Mouse (Mus musculus) heart, adult 2 months (tissue): ENCODE measurements at regions not wholly inside any gene's neighbourhood (a gene's known extent, or its start where the extent isn't known, plus 50 kb on each side); places are given as distances from the start of the nearest gene placed in this dataset.

Experiments used
- CTCF ChIP-seq: fragments of 200-600 bp; IDR thresholded peaks from 2 replicates; pipeline ENCODE4 v1.8.1; 2022; ENCODE audit warnings: antibody characterized with exemption, mild to moderate bottlenecking, moderate library complexity
- EP300 ChIP-seq: fragments of 200-500 bp; IDR thresholded peaks from 2 replicates; pipeline ENCODE4 v1.6.1; 2011; ENCODE audit warnings: low read depth, low read length, control low read depth; ENCODE audit not compliant: insufficient read depth
- POLR2A ChIP-seq: fragments of 200-500 bp; IDR thresholded peaks from 2 replicates; pipeline ENCODE4 v1.6.1; 2011; ENCODE audit warnings: mild to moderate bottlenecking, low read depth, low read length, control low read depth; ENCODE audit not compliant: insufficient read depth

DNA sequence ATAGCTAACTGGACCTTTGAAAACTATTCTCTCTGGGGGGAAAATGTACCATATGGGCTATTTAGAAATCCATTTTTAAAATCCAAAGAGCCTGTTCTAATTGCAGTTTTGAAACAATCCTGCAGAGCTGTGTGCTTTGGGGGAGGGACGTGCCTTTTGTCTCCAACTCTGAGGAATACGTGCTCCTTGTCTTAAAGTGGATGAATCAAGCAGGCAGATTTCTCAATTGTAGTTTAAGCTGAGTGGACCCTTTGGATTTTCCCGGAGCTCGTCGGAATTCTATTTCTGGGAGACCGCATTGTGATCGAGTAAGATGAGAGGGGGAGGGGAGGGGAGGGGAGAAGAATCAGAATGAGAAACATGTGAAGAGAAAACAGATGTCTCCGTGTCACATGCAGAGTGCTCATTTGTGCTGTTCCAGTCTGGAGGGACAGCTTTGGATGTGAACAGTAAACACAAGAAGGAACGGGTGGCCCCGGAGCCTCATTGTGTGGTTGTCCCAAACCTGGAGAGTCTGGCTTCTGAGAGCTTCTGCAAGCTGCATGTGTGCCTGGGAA, 203.7 kb downstream of the Slc4a3 start:
- TF ChIP-seq CTCF (no peak), POLR2A (no peak), EP300 (no peak)
